Mouse (Mus musculus): ENCODE measurements at regions not wholly inside any gene's neighbourhood (a gene's known extent, or its start where the extent isn't known, plus 50 kb on each side); places are given as distances from the start of the nearest gene placed in this dataset.

DNA sequence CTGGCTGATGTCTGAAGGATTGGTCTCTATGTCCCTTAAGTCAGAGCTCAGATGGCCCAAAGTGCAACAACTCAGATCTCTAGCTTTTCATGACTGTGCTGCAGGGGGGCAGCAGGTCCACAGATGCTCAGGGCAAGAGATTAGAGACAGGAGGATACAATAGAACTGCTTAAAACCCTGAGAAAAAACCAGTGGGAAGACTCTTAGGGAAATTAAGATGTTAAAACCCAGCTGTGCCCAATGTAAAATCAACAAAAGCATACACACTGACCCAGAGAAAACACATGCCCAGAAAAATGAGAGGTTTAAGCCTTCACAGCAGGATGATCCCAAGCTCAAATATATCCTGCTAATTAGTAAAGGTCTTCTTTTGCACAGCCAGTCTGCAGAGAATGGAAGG, 403.5 kb downstream of the Klhl13 start:
- DNase-seq = peak; percentile 56

- DNase-seq = peak; percentile 20
Measured at GRCm38 (mm10) chrX:22950406-22951256, 414.3 kb downstream of the Klhl13 start.

Measured in retina, postnatal 1 day (tissue).